Mouse (Mus musculus) neural tube, embryonic 11.5 days (tissue): ENCODE results near the gene Dusp8. TPM values are rescaled to one million over a fixed set of nuclear protein-coding genes. Genes with fewer than 3 reads are reported as not detected.

Experiments used
- ATAC-seq: fragments of 200-750 bp; cut with Nextera tagmentation; 2 replicates; pipeline ENCODE4 v1.8.0; 2017; ENCODE audit warnings: moderate number of reproducible peaks, mild to moderate bottlenecking, moderate TSS enrichment, moderate library complexity; ENCODE audit not compliant: insufficient read depth, low FRiP score, low TSS enrichment
- DNase-seq: peaks from one replicate; pipeline ENCODE4 v3.0.0-alpha.2; 2015; ENCODE audit warnings: low spot score
- H3K27ac ChIP-seq: fragments of 300-500 bp; sonication (generic); 2 replicates; pipeline ENCODE4 v1.5.1; 2014; ENCODE audit warnings: low read depth, mild to moderate bottlenecking, low read length
- H3K27me3 ChIP-seq: fragments of 300-500 bp; sonication (generic); 2 replicates; pipeline ENCODE4 v1.6.1; 2014; ENCODE audit warnings: mild to moderate bottlenecking, low read length, mixed read lengths; ENCODE audit not compliant: control insufficient read depth, insufficient read depth
- H3K36me3 ChIP-seq: fragments of 300-500 bp; sonication (generic); 2 replicates; pipeline ENCODE4 v1.6.1; 2014; ENCODE audit warnings: mild to moderate bottlenecking, low read length, moderate library complexity, mixed read lengths; ENCODE audit not compliant: control insufficient read depth, insufficient read depth
- H3K4me1 ChIP-seq: fragments of 300-500 bp; sonication (generic); 2 replicates; pipeline ENCODE4 v1.6.1; 2014; ENCODE audit warnings: low read length, mixed read lengths; ENCODE audit not compliant: control insufficient read depth, insufficient read depth
- H3K4me2 ChIP-seq: fragments of 300-500 bp; sonication (generic); 2 replicates; pipeline ENCODE4 v1.6.1; 2014; ENCODE audit warnings: low read depth, mild to moderate bottlenecking, moderate library complexity
- H3K4me3 ChIP-seq: fragments of 300-500 bp; sonication (generic); 2 replicates; pipeline ENCODE4 v1.5.1; 2014; ENCODE audit warnings: low read depth, low read length
- H3K9ac ChIP-seq: fragments of 300-500 bp; sonication (generic); 2 replicates; pipeline ENCODE4 v1.6.1; 2014; ENCODE audit warnings: mild to moderate bottlenecking, low read length
- H3K9me3 ChIP-seq: fragments of 300-500 bp; sonication (generic); 2 replicates; pipeline ENCODE4 v1.6.1; 2016; ENCODE audit warnings: low read length; ENCODE audit not compliant: control insufficient read depth
- WGBS: fragments of 180-500 bp; shearing (Covaris S2); extraction: QIAGEN DNeasy Blood & Tissue Kit; methylation state at CpG from one replicate; pipeline ENCODE4 v1.1.7; 2014; 5-methylcytosine and 5-hydroxymethylcytosine counted together
- polyA plus RNA-seq: library from polyadenylated mRNA; unstranded; fragments of >200 nt; fragmentation: Nextera tagmentation; extraction: Ambion mirVana; gene quantifications from 2 replicates; pipeline ENCODE4 v1.2.1, GENCODE M21; 2014

Gene Dusp8
- polyA plus RNA-seq, 1 experiment from 2014 or later = 27.6 TPM

DNA sequence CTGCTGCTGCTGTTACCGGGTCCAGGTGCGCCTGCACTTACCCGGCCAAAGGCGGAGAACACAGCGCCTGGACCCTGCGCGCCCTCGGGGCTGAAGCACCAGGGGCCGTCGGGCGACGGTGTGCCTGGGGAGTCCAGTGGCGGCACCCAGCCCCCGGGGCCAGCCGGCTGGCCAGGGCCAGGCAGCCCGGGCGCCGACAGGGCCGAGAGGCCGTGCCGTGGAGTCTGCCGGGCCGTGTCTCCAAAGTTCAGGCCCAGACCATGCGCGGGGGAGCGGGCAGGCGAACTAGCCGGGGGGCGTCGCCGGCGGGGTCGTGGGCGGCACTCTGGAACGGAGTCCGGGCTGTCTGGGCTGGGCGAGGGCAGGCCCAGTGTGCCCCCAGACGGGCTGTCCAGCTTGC is 13.5 kb downstream of the Dusp8 start:
- peak overlapping the region; percentile 21 for H3K4me3 ChIP-seq
- ATAC-seq = no peak
- H3K9me3 ChIP-seq = no peaks in the 10 kb centered on the region
- H3K27ac ChIP-seq = no peak overlapping the region
- 3% methylated on average over 36 of the region's 38 CpGs for WGBS
- H3K4me1 ChIP-seq = no peaks in the 10 kb centered on the region
- DNase-seq = no peak
- peaks cover 36% of the 10 kb centered on the region for H3K27me3 ChIP-seq
- H3K9ac ChIP-seq = no peak overlapping the region
- peak overlapping the region; percentile 29 for H3K4me2 ChIP-seq
- peaks cover 2% of the 10 kb centered on the region for H3K36me3 ChIP-seq

GRCm38 (mm10) chr7:142081736-142082135 is 13.9 kb downstream of the Dusp8 start:
- H3K9ac ChIP-seq = no peak overlapping the region
- H3K36me3 ChIP-seq = peaks cover 2% of the 10 kb centered on the region
- H3K4me3 ChIP-seq = no peak overlapping the region
- no peak for DNase-seq
- H3K4me1 ChIP-seq = no peaks in the 10 kb centered on the region
- H3K27me3 ChIP-seq = peaks cover 36% of the 10 kb centered on the region
- no peaks in the 10 kb centered on the region for H3K9me3 ChIP-seq
- no peak for ATAC-seq
- H3K4me2 ChIP-seq = peak overlapping the region; percentile 29
- WGBS = 29% methylated on average over 16 of the region's 17 CpGs
- no peak overlapping the region for H3K27ac ChIP-seq

DNA sequence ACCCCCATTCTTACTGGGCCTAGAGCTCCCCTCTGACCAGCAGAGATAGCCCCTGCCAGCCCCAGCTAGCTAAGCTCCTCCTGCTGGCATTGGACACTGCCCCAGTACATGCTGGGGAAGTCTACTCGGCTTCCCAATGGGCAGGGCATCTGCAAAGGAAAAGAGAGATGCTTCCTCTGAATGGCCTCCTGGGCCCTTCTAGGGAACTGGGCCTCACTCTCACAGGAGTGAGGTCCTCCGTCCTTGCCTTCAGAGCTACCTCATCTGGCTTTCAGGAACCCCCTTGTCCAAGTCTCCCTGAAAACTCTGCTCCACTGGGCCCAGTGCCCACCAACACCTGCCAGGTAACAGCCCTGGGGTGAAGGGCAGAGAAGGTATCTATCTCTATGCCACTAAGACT is 14.8 kb downstream of the Dusp8 start:
- H3K4me2 ChIP-seq = no peak overlapping the region
- WGBS = 68% methylated on average over 2 of the region's 2 CpGs
- ATAC-seq = no peak

DNA sequence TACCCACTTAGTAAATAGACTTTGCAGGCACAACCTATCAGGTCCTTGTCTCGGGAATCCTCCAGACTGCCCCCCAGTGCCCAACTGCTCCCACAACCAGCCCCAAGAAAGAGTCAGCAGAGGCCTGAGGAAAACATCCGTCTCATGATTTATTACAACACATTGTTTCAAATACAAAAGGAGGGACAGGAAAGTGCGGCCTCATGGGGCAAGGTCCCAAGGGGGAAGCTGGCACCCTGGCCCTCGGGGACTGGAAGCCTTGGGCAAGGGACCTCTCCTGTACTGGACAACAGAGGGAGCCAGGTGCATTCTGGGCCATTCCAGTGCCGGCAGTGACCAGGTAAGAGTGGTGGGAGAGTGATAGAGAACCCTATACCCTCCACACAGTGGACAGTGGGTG is 16.3 kb downstream of the Dusp8 start:
- ATAC-seq = no peak
- H3K36me3 ChIP-seq = peaks cover 2% of the 10 kb centered on the region; the same call in 1 of the 2 replicates

More for the DNA sequence above, 14.8 kb downstream of the Dusp8 start:
- no peak for DNase-seq
- Histone ChIP-seq H3K9ac (no peak overlapping the region), H3K27ac (no peak overlapping the region), H3K9me3 (no peaks in the 10 kb centered on the region), H3K4me3 (no peak overlapping the region), H3K4me1 (no peaks in the 10 kb centered on the region), H3K36me3 (peaks cover 2% of the 10 kb centered on the region), H3K27me3 (peaks cover 36% of the 10 kb centered on the region)

DNA sequence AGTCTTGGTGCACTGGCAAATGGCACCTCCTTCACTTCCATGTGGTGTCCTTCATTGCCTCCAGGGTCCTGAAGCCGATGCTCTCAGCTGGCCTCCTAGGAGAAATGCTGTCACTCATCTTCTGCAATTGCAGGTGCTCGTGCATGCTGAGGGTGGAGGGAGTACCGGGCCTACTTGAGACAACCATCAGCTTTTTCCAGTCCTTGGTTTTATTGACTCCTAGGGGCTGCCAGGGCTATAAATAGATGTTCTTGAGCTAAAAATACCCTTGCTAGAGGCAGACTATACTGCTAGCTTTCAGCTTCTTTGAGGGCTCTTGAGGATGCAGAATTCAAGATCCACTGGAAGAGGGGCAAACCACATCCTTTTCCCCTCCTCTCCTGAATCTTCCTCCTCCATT is 18.5 kb downstream of the Dusp8 start:
- Histone ChIP-seq H3K4me2 (no peak overlapping the region), H3K4me1 (no peaks in the 10 kb centered on the region), H3K27ac (no peak overlapping the region), H3K9ac (no peak overlapping the region), H3K36me3 (no peaks in the 10 kb centered on the region; the same call in 1 of the 2 replicates), H3K4me3 (no peak overlapping the region), H3K9me3 (no peaks in the 10 kb centered on the region), H3K27me3 (peaks cover 12% of the 10 kb centered on the region)
- ATAC-seq (no peak), DNase-seq (no peak)
- 71% methylated on average over 3 of the region's 3 CpGs for WGBS

More for the DNA sequence above, 16.3 kb downstream of the Dusp8 start:
- H3K4me1 ChIP-seq = no peaks in the 10 kb centered on the region
- peaks cover 31% of the 10 kb centered on the region for H3K27me3 ChIP-seq
- H3K9me3 ChIP-seq = no peaks in the 10 kb centered on the region
- H3K4me2 ChIP-seq = no peak overlapping the region
- no peak overlapping the region for H3K27ac ChIP-seq
- no peak for DNase-seq
- 42% methylated on average over 5 of the region's 5 CpGs for WGBS
- H3K9ac ChIP-seq = no peak overlapping the region
- no peak overlapping the region for H3K4me3 ChIP-seq

- Histone ChIP-seq H3K4me2 (no peak overlapping the region), H3K4me3 (no peak overlapping the region), H3K9me3 (no peaks in the 10 kb centered on the region), H3K27me3 (no peaks in the 10 kb centered on the region), H3K27ac (no peak overlapping the region), H3K4me1 (peaks cover 3% of the 10 kb centered on the region; the same call in 1 of the 2 replicates), H3K9ac (no peak overlapping the region), H3K36me3 (no peaks in the 10 kb centered on the region)
- no peak for DNase-seq
- ATAC-seq = no peak
- WGBS = 75% methylated on average over 8 of the region's 8 CpGs
Observed at GRCm38 (mm10) chr7:142074146-142074886, 21.3 kb downstream of the Dusp8 start.

- no peak overlapping the region for H3K27ac ChIP-seq
- no peaks in the 10 kb centered on the region for H3K36me3 ChIP-seq
- no peak overlapping the region for H3K4me3 ChIP-seq
- H3K4me1 ChIP-seq = peaks cover 3% of the 10 kb centered on the region; the same call in 1 of the 2 replicates
- H3K9me3 ChIP-seq = no peaks in the 10 kb centered on the region
- H3K4me2 ChIP-seq = no peak overlapping the region
- DNase-seq (no peak), ATAC-seq (no peak)
- H3K27me3 ChIP-seq = no peaks in the 10 kb centered on the region
- no peak overlapping the region for H3K9ac ChIP-seq
Observed at GRCm38 (mm10) chr7:142071717-142072116, 23.9 kb downstream of the Dusp8 start.

- Histone ChIP-seq H3K4me1 (peaks cover 3% of the 10 kb centered on the region; the same call in 1 of the 2 replicates), H3K27ac (no peak overlapping the region), H3K4me2 (peak overlapping the region; percentile 24), H3K27me3 (no peaks in the 10 kb centered on the region), H3K36me3 (no peaks in the 10 kb centered on the region), H3K9ac (no peak overlapping the region), H3K9me3 (no peaks in the 10 kb centered on the region), H3K4me3 (no peak overlapping the region)
- ATAC-seq (no peak), DNase-seq (no peak)
- WGBS = 6% methylated on average over 10 of the region's 10 CpGs
Observed at GRCm38 (mm10) chr7:142071212-142071578, 24.4 kb downstream of the Dusp8 start.
